Mouse (Mus musculus) liver (tissue): ENCODE results near the gene Ap1g1.
A peak's percentile ranks its signal among the peaks of the same experiment; 100 is the strongest.
"Not testable (repeated sequence)": the region's sequence is repeated elsewhere in the genome, so short reads cannot be mapped to it uniquely, and the experiment has no call there.

Source experiments
- DNase-seq: peaks from one replicate; pipeline ENCODE4 v3.0.0-alpha.2; 2020; ENCODE audit warnings: mixed read lengths

Gene Ap1g1

DNA sequence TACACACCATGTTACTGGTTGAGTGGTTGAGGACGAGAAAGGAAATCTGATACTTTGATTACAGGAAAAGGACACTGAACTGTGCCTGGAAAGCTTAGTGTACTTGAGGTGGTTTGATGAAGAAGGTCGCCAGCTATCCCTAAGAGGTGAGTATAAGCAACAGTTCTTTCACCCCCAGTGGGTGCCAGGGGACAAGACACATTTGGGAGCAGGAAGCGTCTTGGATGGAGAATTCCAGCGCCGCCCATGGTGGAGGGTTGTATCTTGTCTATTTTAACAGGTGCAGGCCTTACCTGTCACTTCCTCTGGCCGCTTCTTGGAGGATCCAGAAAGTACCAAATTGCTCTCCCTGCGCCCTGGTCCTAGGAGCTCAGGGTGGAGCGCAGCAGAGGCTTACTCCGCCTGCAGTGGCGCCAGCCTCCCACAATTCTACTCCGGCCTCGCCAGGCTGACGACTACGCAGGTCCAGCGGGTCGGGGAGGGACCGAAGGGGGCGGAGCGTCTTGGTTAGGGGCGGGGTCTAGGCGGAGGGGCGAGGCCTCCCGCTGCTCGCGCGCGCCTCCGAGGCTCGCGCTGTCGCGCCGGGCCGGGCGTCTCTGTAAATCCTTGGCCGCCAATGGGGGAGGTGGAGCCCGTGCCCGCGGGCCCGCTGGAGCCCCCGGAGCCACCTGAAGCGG lies 89.8 kb downstream of the Ap1g1 start, which contains the start of gene Phlpp2:
Phlpp2 (plus strand) TSS at position 540 of the 677 bp plus-strand sequence.
- DNase-seq, result peak; percentile 99

DNA sequence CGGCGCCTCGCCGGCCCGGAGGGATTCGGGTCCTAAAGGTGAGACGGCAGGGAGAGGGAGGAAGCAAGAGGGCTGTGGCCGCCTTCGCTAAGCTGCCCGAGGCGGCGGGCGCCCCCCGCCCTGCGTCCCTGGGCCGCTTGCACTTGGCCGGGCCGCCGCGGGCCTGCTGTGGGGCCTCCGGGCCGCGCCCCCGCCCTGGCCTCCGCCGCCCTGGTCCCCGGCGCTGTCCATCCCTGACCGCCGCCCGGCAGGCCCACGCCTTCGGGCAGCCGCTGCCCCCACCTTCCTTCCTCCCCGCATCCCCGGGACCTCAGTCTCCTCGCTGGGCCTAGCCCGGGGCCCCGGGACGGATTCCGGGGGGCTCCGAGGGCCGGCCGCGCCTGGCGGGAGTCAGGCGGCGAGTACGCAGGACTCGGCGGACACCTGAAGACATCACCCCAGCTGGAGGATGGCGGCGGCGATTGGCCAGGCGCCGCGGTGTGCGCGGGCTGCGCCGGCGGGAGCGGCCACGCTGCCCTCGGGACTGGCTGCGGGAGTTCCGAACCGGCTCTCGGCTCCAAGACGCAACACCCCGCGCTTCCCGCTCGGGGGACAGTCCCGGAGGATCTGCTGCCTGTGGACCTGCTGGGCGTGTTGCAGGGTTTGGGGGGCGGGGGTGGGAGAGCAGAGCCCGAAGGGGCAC lies 90.5 kb downstream of the Ap1g1 start:
- DNase-seq, result peak; percentile 73

DNA sequence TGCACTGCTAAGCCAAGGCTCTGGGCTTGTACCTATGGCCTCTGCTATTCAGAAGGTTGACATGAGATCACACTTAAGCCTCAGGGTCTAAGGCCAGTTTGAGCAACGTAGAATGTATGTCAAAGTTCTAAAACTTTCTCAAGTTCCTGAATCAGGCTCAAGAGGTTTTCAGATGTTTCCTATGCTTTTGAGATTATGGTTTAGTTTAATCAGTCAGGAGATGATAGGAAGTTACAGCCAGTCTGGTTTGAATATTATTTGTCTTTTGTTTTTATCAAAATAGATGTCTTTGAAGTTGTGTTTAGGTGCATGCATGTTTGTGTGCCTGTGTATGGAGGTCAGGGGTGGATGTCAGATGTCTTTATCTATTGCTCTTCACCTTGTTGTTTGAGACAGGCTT lies 92.7 kb downstream of the Ap1g1 start:
- DNase-seq, result no peak

DNA sequence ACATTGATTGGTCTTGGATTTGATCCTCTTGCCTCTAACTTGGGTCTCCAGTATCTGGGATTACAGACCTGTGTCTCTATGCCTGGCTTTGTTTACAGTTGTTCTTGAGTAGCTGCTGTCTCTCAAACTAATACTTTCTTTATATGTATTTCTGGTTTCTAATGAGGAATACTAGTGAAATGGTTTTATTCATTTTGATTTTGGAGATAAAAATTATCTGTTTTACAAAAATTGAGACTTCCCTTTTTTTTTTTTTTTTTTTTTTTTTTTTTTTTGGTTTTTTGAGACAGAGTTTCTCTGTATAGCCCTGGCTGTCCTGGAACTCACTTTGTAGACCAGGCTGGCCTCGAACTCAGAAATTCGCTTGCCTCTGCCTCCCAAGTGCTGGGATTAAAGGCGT lies 95.4 kb downstream of the Ap1g1 start:
- not testable (repeated sequence) for DNase-seq

DNA sequence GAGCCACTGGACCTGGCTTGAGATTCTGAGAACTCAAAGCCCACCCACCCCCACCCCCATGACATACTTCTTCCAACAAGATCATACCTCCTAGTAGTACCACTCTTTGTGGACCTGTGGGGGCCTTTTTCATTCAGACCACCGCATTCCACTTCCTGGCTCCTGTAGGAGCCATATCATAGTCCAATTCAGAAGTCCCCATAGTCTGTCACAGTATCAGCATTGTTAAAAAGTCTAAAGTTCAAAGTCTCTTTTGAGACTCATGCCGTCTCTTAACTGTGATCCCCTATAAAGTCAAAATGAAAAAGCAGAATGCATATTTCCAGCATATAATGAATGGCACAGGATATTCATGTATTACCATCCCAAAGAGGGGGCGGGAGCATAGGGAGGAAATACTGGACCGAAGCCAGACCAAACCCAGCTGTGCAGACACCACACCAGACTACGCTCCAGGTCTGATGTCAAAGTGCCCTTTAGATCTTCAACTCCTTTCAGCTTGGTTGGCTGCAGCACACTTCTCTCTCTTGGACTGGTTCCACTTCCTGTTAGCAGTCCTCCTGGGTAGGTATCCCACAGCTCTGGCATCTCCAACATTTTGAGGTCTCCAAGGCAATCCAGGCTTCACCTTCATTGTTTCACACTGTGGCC lies 101.8 kb downstream of the Ap1g1 start:
- DNase-seq, result no peak

DNA sequence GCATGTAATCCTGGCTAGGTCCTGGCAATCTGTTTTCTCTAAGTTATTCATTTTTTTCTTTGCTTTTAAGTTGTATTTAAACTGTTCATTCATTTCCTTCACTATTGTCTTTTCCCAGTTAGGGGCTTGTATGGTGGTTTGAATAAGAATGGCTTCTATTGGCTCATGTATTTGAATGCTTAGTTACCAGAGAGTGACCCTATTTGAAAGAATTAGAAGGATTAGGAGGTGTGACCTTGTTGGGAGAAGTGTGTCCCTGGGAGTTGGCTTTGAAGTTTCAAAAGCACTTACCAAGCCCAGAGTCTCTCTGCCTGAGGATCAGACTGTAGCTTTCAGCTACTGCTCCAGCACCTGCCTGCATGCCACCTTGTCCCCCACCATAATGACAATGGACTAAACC lies 106.9 kb downstream of the Ap1g1 start:
- no peak for DNase-seq

DNA sequence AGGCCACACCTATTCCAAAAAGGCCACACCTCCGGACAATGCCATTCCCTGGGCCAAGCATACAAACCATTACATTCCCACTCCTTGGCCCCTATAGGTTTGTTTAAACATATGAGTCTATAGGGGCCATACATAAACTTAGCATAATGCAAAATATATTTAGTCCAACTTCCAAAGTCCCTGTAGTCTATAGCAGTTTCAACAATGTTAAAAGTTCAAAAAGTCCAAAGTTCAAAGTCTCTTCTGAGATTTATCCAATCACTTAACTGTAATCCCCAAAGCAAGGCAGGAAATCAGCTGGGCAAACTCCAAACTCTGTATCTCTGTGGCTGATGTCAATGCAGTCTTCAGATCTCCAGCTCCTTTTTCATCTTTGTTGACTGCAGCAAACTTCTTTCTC lies 110.9 kb downstream of the Ap1g1 start:
- no peak for DNase-seq

DNA sequence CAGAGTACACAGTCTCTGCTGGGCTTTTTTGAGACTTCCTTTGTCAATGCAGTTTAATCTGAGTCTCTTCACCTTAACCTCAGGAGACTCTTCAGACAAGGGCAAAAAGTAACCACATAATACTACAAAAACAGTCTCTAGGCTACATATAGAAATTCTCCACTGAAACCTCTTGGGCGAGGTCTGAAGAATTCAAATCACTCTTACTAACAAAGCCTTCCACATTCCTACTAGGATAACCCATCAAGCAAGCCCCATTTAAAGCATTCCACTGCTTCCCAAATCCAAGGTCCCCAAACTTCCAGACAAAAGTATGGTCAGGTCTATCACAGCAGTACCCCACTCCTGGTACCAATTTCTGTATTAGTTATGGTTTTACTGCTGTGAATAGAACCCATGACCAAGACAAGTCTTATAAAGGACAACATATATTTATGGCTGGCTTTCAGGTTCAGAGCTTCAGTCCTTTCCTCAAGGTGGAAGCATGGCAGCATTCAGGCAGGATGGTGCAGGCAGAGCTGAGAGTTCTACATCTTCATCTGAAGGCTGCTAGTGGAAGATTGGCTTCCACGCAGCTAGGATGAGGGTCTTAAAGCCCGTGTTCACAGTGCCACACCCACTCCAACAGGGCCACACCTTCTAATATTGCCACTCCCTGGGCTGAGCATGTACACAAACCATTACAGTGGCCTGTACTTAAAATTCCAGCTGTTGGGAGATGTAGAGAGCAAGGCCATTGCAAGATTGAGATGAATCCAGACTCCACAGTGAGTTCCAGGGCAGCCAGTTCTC lies 112.6 kb downstream of the Ap1g1 start:
- peak; percentile 6 for DNase-seq

DNA sequence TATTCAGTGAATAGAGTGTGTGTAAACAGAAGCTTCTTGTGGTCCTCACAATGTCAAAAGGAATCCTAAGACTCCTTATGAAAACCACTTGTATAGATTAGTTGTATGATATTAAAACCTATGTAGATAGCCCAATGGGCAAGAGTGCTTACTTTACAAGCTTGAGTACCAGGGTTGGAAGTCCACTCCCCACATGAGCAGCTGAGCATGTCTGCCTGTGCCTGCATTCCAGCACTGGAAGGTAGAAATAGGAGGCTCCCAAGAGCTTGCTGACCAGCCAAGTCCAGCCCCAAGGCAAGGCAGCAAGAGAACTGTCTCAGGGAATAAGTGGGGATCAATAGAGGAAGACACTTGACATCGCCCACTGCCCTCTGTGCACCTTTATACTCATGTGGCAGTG lies 116.3 kb downstream of the Ap1g1 start:
- no peak for DNase-seq

DNA sequence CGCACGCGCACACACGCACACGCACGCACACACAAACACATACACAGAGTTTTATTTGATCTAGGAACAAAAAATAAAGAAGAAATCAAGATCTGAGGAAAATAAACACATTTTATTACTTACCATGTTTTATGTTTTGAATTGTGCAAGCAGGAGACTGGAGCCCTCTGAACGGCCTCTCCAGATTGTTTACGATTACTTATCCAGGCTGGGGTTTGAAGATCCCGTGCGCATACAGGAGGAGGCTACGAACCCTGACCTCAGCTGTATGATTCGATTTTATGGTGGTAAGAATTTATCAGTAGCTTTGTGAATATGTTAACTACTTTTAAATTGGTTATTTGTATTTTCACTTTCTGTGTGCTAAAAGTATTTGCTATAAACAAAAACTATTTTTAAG lies 117.0 kb downstream of the Ap1g1 start:
- no peak for DNase-seq

DNA sequence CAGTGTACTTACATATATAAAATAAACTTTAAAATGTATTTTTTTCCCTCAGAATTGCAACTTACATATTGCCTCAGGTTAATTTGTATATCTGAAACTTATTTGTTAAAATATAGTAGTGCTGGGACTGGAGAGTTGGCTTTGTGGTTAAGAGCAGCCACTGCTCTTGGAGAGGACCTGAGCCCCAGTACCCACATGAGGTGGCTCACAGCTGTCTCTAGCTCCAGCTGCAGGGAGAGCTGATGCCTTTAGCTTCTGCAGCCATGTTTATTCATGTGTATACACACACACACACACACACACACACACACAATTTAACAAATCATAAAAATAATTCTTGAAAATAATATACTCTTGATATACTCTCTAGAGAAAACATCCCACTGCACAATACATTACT lies 124.0 kb downstream of the Ap1g1 start:
- no peak for DNase-seq

DNA sequence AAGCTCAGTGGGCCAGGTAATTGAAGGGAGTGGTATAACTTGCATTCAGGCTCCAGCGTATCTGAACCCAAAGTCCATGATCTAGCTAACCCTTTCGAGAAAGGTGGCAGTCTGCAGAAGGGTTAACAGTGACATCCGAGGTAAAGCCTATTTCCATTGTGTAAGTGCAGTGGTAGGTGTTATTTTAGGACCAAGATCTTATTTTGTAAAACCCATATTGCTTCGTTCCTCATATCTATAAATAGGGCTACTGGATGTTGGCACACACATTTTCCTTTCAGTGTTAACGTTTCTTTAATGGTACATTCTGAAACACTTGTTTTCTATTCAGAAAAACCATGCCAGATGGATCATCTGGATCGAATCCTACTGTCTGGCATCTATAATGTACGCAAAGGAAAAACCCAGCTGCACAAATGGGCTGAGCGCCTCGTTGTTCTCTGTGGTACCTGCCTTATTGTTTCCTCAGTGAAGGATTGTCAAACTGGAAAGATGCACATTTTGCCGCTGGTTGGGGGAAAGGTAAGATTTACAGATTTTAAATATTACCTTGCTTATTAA lies 125.6 kb downstream of the Ap1g1 start:
- DNase-seq, result no peak

DNA sequence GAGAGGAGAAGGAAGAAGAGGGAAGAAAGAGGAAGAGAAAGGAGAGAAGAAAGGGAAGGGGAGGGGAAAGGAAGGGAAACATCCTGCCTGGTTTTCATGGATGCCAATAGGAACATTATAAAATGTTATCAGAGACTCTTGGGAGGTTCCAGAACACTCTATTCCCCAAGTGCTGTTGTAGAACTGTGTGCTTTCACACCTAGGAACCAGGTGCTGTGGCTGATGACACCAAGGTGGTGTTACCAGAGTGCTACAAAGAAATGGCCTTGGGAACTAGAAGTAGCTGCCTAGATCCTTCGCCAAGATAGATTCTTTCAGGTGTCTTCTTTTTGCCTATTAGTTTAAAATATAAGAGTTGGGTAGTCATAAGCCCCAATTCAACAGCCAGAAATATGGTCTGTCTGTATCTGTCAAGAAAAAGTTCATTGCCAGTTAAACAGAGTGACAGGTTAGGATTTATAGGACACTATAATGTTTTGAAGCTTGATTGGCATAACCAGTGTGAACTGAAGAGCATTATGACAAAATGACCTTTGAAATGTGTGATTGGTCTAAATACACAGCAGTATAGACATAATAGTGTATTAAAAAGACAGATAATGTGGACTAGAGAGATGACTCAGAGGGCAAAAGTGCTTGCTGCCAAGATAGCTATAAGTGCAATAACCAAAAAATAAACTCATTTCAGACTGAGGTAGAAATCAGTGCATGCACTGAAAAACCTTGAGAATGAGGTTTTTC lies 126.7 kb downstream of the Ap1g1 start:
- DNase-seq, result no peak

DNA sequence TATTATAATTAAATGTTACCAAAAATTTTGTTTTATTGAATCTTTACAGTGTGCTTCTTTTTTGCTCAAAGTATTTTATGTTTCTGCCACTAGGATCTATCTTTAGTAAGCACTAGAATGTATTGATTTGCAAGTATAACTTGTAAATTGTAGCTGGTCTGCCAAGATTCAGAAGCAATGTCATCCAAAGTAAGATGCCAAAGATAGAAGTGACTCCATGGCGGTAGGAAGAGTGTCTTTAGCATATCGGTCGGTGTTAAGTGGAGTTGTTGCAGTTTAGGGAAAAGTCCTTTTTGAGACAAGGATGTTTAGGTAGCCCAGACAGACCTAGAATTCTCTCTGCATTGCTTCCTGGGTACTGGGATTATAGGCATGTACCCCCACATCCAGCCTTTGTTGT lies 128.6 kb downstream of the Ap1g1 start:
- no peak for DNase-seq

DNA sequence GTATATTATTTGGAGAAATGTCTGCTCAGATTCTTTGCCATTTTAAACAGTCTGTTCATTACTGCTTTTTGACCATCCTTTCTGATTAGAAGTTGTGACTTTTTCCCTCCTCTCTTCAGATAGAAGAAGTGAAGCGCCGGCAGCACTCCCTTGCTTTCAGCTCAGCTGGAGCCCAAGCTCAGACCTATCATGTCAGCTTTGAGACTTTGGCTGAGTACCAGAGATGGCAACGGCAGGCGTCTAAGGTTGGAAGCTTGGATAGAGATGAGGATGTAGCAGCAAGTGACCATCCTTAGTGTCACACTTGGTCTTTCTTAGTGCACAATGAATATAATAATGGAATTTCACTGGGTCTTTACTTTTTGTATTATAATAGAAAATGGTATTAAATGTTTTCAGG lies 129.0 kb downstream of the Ap1g1 start:
- DNase-seq, result no peak
